Mouse (Mus musculus) common myeloid progenitor, adult 5-6 weeks (primary cell): ENCODE results near the gene Ap1m2. TPM values are rescaled to one million over a fixed set of nuclear protein-coding genes. Genes with fewer than 3 reads are reported as not detected.

ENCODE experiments used
- ATAC-seq: replicated peaks from 2 replicates; pipeline ENCODE4 v1.8.0; 2016; ENCODE audit warnings: low read depth, mild to moderate bottlenecking, moderate TSS enrichment, inconsistent platforms; ENCODE audit not compliant: poor library complexity, severe bottlenecking
- total RNA-seq: library from RNA; stranded (forward); fragments of 200-1000, 187-1606 nt; gene quantifications from 2 replicates; pipeline ENCODE4 v1.2.3, GENCODE M21; 2017

Ap1m2 gene
- total RNA-seq, result 0.37 and 2.5 TPM in 2 replicates

GRCm38 (mm10) chr9:21312134-21312533 lies at the start of gene Ap1m2:
TSS of gene Ap1m2 (minus strand) at chr9:21312337.
- no peak for ATAC-seq

- ATAC-seq, result peak; percentile 76
Observed at GRCm38 (mm10) chr9:21356981-21357718, 45.0 kb upstream of the Ap1m2 start.

GRCm38 (mm10) chr9:21354796-21355195 lies 42.7 kb upstream of the Ap1m2 start:
- ATAC-seq, result no peak

DNA sequence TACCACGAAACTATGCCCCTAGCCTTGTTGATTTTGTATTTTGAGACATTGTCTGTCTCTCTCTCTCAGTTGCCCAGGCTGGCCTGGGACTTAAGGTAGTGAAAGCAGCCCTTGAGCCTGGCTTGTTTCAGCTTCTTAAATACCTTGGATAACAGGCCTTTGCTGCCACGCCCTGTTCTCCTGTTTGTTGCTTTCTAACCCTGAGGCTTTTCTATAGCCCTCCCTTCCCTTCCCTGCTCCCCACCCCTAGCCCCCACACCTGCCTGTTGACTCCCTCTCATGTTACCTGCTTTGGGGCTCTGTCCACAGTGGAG lies 41.2 kb upstream of the Ap1m2 start:
- no peak for ATAC-seq

- peak; percentile 89 for ATAC-seq
Observed at GRCm38 (mm10) chr9:21352463-21353372, 40.6 kb upstream of the Ap1m2 start.

- no peak for ATAC-seq
Observed at GRCm38 (mm10) chr9:21351702-21352377, 39.7 kb upstream of the Ap1m2 start.

GRCm38 (mm10) chr9:21351178-21351577 lies 39.0 kb upstream of the Ap1m2 start:
- ATAC-seq, result no peak

GRCm38 (mm10) chr9:21348152-21348551 lies 36.0 kb upstream of the Ap1m2 start:
- ATAC-seq, result no peak

DNA sequence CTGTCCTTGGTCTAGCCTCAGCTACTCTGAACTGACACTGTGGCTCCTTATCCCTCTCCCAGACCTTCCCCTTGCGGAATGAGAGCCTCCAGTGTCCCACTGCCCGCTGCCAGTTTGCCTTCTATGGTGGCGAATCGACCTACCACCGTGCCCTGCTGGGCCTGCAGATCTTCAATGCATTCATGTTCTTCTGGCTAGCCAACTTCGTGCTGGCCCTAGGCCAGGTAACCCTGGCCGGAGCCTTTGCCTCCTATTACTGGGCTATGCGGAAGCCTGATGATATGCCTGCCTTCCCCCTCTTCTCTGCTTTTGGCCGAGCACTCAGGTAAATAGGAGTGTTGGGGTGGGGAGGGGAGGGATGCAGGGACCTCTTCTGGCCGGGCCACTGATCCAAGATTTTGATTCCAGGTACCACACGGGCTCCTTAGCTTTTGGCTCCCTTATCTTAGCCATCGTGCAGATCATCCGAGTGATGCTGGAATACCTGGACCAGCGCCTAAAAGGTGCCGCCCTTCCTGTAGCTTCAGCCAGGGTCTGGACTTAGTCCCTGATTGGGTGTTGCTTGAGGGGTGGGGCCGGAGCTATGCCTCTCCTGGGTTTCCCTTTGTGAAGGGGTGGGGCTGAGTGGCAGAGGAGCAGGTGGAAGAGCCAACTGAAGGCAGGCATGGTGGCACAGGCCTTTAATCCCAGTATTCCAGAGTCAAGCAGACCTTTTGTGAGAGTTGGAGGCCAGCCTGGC lies 34.7 kb upstream of the Ap1m2 start:
- no peak for ATAC-seq

DNA sequence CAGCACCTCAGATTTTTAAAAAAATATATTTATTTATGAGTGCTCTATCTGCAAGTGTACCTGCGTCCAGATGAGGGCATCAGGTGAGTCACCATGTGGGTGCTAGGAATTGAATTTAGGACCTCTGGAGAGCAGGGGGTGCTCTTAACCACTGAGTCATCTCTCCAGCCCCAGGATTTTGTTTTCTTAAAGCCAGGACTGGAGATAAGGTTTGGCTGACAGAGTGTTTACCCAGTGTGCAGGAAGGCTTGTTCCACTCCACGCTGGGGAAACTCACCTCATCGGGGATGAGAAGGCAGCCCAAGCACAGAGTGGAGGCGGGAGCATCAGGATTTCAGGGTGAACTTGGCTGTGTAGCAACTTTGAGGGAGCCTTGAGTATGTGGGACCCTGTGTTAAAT lies 28.3 kb upstream of the Ap1m2 start:
- no peak for ATAC-seq

DNA sequence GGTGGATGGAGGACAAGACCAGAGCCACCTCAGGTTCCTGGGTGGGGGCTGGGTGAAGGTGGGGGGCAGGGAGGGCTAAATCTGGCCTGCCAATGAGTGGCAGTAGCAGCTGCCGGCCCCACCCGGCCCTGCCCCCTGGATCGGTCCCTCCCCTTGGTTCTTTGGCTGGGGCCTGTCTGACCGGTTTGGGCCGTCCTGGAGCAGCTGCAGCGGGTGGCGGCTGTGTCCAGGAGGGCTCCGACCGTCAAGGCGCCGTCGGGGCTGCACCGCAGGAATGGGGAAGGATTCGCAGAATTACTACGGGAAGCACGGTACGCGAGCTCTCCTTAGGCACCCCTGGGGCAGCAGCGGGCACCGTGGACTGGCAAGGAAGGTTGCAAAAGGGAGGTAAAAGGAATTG lies 25.5 kb upstream of the Ap1m2 start:
- ATAC-seq, result no peak

- no peak for ATAC-seq
Observed at GRCm38 (mm10) chr9:21336491-21336890, 24.4 kb upstream of the Ap1m2 start.

- no peak for ATAC-seq
Observed at GRCm38 (mm10) chr9:21335391-21335790, 23.3 kb upstream of the Ap1m2 start.

- no peak for ATAC-seq
Observed at GRCm38 (mm10) chr9:21334747-21335146, 22.6 kb upstream of the Ap1m2 start.

GRCm38 (mm10) chr9:21333523-21333922 lies 21.4 kb upstream of the Ap1m2 start:
- ATAC-seq, result no peak

- peak; percentile 61 for ATAC-seq
Observed at GRCm38 (mm10) chr9:21332161-21333061, 20.3 kb upstream of the Ap1m2 start.

DNA sequence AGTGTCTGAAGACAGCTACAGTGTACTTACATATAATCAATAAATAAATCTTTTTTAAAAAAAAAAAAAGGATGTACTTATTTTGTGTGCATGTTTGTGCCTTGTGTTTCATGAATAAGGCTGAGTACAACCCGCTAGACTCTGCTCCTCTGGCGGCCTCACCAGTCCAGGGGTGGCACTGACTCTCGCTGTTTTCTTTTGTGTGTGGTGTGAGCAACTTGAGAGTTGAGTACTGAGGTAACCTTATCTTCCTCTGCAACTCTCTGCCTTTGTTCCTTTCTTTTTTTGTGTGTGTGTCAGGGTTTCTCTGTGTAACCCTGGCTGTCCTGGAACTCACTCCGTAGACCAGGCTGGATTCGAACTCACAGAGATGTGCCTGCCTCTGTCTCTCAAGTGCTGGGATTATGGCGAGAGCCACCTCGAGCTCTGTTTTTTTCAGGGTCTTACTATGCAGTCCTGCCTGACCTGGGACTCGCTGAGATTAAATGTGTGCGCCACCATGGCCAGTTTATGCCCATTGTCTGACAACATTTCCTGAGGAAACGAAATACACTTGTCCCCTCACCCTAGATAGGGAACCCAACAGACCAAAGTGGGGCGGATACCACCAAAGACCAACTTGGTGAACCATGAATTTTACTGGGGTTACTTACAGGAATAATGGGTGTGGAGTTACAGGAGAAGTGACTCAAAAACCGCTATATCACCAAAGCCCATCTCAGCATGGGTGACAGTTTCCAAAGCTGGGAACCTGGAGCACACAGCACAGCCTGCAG lies 19.4 kb upstream of the Ap1m2 start:
- ATAC-seq, result peak; percentile 40

DNA sequence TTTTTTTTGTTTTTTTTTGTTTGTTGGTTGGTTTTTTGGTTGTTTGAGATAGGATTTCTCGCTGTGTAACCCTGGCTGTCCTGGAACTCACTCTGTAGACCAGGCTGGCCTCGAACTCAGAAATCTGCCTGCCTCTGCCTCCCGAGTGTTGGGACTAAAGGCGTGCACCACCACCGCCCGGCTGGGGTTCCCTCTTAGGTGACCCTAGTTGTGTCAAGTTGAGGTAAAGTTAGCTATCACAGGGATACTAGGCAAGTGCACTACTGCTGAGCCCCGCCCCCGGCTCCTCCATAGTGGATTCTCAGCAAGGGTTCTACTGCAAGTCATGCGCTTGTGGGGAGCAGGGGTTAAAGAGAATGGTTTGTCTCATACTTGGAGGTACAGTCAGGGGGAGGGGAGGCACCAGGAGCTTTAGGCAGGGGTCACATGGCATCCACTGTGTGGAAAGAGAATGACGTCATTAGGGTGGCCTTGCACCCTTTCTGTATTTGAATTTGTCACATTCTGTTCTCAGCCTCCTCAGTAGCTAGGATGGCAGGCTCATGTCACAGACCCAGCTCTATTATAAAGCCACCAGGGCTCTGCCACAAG lies 17.7 kb upstream of the Ap1m2 start:
- ATAC-seq, result no peak
